Mouse (Mus musculus) CD4-positive, CD25-positive, alpha-beta regulatory T cell, adult 2 months (primary cell): ENCODE results near the gene Ugt1a2.

Experiments
- DNase-seq: peaks from one replicate; pipeline ENCODE4 v3.0.0-alpha.2; 2012; ENCODE audit warnings: low read depth, low spot score

The Ugt1a2 gene

DNA sequence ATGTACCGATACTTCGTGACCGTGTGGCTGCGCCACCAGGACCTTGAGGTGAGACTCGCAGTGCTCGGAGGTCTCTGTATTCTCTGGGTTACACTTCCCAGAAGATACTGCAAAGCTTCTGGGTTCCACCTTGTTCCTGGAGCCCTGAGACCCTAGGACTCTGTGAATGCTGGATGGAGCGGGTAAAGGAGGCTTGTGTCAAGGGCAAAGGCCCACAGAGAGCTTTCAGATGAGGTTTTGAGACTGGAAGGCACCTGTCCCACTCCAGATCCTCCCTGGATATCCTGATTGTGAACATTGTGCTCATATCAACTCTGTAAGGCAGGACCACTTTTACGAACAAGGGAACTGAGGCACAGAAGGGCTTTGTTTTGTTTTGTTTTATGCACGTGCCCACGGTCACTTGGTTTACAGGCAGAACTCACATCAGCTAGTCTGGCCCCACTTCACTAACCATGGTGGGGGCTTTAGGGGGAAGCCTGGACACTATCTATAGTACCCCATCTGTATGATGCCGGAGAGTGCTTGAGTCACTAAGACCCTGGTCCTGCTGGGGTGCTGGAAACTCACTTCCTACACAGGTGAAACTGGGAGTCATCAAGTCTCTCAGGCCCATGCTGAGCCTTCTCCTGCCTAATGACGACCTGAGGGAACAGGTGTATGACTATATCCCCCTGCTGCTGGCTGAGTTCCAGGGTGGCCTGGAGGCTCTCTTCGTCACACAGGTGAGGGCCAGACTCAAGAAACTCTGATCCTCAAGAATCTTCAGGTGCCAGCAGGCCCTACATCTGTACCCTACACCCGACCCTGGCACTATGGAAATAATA, 33.2 kb downstream of the Ugt1a2 start:
- no peak for DNase-seq

DNA sequence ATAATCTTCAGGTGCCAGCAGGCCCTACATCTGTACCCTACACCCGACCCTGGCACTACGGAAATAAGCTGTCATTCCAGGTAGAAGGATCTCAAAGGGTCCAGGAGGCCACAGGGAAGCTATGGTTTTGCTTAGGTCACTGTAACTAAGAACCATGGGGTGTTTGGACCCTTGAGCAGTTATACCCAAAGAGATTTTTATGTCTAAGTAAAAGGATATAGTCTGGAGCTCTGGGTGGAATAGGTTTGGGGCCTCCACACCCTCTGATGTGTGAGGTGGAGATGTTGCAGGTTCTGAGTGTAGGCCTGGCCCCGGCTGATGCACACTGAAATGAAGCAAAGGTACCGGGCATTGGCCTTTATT, 33.8 kb downstream of the Ugt1a2 start:
- no peak for DNase-seq

DNA sequence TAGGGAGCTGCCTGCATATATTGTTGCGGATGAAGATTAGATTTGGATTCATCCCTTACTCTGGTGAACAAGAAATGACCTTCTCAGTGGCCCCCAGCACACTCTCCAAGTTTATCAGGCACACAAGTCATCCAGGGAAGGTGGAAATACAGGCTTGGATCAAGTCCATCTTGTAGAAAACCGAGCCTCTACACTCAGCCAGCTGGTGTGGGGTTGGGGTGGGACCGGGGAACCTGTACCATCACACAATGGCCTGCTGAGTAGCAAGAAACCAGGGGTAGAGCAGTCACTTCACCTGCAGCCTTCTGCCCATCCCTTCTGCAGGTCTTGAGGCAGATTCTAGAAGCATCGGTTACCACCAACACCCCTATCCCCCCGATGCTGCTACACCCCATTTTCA, 34.2 kb downstream of the Ugt1a2 start:
- no peak for DNase-seq

DNA sequence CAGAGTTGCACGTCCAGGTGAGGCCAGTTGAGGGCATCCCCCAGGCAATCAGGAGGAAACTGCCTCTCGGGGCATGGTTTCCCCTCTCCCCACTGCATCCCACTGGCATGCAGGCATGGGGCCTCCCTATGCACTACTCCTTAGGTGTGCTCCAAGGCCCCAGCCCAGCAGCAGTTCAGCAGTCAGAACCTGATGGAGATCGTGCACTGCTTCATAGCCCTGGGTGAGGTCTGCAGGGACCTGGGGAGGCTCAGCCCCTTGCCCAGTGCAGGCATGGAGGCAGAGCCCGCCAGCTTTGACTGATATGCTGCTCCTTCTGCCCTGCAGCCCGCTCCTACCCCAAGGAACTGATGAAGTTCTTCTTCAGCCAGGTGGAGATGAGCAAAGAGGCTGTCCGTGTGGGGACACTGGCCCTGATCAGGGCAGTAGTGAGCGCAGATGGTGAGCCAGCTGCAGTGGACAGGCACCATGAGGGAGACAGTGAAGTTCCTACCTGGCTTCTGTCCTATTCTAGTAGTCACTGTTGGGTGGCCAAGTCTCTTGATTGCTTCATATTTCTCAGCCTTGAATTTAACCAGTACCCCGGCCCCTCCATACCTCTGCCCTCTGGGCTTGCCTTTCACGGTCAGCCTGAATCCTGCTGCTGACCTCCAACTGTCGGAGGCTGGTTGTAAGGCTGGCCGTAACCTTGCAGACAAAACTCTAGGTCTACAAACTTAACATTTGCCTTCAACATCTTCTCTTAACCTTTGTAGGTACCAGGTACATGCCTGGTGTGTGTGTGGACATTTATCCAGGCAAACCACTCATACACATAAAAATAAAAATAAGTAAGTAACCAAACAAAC, 34.9 kb downstream of the Ugt1a2 start:
- no peak for DNase-seq

DNA sequence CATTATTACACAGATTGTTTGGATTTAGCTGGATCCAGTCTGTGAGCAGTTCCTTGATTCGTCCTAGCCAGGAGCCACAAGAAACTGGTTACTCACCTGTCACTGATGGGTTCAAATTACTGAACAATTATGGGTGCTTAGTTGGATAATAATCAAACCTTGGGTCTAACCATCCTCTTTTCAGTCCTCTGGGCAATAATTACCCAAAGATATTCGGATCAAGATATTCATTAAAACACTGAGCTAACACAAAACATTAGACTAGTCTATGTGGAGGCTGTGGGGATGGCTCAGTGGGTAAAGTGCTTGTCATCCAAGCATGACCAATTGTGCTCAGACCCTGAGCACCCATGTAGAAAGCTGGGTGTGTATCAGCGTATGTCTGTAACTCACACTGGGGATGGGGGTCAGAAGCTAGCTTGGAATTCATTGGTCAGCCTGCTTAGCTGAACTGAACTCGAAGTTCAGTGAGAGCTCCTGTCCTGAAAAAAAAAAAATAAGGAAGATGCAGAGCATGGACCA, 35.6 kb downstream of the Ugt1a2 start:
- DNase-seq, result no peak

DNA sequence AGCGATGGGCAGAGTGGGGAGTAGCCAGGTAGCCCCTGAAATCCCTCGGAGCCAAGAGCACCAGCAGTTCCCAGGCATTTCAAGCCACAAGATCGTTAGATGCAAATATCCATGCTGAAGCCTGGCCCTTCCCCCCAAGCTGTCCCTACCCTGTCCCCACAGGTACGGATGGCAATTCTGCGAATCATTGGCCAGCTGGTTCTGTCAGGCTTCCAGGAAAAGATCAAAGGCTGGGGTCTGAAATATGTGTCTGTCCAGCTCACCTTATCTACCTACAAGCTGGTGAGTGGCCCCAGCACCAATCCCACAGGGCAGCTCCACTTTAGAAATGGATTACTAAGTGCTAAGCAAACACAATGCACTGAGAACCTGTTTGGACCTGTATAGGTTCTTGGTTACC, 36.9 kb downstream of the Ugt1a2 start:
- DNase-seq, result no peak

DNA sequence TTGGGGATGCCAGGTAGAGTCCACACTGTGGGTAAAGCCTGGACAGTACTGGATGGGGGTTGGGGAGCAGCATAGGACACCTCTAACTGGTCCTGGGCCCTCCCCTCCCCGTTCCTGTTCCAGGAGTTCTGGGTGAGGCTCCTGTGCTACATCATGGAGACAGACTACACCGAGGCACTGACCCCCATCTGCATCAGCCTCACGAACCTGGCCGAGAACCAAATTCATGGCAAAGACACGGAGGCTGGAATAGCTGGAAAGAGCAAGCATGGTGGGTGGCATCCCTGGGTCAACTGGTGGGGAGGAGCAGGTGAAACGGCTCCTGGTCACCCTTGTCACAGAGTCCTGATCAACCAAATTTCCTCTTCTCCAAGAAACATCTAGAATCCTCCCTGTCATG, 38.4 kb downstream of the Ugt1a2 start:
- DNase-seq, result no peak

DNA sequence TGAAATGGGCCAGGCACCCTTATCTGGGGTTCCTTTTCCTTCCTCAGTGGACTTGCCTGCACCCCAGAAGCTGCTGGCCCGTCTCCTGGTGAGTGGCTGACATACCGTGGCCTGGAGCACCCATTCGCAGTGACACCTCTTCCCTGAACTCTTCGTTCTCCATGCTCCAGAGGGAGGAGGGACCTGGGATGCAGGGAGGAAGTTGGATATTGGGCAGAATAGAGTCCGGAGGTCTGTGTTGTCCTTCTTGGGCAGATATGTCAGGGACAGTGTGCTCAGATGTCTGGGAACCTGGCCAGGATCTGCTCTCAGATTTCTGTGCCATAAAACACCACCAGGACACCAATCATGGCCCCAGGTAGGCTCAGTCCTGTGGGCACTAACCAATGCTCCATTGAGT, 39.7 kb downstream of the Ugt1a2 start:
- DNase-seq, result no peak

DNA sequence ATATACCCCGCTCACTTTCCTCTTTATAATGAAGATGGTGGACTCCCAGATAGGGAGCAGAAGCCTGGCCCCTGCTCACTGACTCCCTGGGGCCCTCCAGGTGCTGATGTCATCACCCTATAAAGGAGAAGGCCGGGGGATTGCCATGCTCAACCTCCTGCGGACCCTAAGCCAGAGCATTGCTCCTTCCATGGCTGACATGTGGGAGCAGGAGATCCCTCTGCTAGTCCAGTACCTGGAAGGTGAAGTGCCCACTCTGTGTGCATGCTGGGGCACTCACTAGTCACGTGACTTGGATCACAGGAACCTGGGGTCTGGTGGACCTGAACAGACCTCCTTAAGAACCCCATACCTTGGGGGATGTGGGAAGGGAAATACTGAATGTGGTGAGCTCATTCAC, 40.2 kb downstream of the Ugt1a2 start:
- DNase-seq, result no peak

DNA sequence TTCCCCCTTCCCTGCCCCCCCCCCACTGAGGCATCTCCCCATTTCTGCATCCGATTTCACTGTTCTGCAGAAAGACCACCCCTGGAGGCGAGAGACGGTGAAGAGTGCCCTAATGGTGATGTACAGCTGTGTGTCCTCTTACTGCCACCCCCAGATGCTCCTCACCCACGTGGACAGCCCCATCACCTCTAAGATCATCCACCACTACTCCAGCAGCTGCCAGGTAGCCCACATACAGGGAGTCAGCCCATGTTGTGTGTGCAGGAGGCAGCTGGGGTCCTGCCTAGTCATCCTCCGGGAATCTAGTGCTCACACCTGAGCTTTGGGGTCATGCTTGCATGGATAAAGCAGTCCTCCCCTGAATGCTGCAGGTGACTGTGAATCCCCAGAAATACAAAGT, 43.5 kb downstream of the Ugt1a2 start:
- DNase-seq, result no peak

DNA sequence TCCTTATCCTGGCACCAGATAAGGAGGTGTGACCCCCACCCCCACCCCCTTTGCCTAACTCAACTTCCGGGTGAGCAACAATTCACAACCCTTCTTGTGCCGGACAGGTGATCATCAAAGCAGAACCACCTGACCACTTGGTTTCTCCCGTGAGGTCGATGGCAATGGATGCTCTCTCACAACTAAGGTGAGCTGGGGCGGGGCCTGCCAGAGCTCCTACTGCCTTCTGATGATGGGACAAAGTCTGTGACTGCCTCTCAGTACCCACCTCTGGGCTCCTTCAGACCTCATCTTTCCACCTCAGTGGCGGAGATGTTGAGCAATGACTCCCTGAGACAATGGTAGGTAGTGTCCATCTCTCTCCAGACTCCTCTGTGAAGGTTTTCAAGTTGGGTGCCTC, 45.5 kb downstream of the Ugt1a2 start:
- DNase-seq, result no peak

DNA sequence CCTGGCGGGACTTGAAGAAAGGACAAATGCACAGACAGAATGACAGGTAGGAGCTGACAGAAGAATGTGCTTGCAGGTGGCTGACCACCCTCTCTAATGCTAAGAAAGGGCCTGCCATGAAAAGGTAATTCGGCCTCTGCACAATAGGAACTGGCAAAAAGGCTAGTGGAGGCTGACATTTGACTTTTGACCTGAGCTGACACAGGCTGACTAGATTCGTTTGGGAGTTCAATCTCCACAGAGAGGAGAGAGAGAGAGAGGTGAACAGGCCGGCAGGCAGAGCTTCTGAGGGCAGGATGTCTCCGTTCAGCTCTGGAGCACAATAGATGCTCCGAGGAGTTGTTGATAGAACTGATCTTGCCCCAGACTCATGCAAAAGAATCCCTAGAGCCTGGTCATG, 46.0 kb downstream of the Ugt1a2 start:
- DNase-seq, result no peak

DNA sequence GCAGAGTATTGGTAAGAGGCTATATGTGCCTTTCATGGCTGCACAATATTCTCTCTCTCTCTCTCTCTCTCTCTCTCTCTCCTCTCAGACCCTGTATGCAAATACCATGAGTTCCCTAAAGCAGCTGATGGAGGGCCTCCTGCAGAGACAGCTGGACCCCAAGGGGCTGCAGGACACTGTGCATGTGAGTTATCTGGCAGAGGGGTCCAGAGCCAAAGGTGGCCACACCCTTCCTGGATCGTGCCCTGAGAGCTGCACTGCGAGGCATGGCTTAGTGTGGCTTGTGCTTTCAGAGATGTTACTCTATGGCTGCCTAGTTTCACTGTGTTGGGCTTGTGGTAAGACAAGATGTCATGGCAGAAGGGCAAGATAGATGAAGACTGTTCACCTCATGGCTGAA, 47.3 kb downstream of the Ugt1a2 start:
- DNase-seq, result no peak

DNA sequence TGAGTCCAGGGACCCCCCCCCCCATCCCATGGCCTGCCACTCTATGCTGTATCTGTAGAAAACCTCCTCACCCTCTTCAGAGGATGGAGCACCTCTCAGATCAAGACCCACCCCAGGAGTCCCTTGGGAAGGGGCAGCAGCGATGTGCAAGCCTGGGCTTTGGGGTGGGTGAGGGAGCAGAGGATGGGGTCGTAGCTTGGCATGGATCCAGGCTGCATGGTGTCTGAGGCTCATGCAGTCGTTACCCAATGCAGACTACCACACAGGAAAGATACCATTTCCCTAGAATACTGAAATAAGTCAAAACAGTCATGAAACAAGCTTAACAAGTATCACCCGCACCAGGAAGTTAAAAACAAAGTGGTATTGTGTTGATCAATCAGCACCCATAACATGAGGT, 48.3 kb downstream of the Ugt1a2 start:
- DNase-seq, result no peak

DNA sequence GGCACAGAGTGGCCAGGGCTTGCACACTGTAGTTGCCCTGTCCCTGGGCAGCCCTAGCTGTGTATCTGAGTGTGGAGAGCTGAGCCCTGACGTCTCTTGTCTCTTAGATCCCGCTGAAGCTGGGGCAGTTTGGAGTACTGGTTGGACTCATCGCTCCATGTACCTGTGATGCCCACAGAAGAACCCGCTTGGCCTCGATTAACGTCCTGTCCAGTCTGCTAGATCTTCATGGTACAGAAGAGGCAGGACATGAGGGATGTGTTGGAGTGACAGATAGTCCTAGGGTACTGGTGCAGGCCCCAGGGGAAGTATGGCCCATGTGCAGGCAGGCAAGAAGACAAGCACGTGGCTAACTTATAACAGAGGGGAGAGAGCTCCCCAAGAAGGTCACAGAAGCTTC, 49.2 kb downstream of the Ugt1a2 start:
- no peak for DNase-seq

DNA sequence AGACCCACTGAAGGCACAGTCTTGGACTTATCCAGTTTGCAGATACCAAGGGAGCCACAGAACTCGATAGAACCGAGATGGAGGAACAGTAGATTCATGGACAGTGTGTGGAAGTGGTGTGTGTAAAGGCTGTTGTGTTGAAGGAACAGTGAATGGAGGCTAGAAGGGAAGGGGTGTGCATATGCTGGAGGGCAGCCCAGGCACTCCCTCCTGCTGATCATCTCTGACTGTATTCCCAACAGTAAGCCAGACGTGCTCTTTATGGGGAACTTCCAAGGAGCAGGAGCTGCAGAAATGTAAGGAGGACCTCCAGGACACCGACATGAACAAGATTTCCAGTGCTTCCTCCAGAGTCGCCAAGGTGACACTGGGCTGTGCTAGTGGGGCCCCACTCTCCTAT, 49.6 kb downstream of the Ugt1a2 start:
- no peak for DNase-seq

DNA sequence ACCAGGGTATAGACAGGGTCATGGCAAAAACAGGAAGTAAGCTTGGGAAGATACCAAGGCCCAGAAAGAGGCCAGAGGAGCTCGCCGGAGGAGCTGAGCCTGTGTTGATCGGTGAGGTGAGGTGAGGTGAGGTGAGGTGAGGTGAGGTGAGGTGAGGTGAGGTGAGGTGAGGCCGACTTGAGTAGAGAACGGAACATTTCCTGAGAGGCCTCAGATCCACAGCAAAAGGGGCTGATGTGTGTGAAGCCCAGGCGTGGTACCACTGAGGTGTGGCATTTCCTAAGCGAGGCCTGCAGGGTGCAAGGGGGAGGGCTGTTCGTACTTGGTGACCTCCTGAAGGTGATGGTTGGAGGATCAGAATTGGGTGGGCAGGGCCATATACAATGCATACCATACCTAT, 52.7 kb downstream of the Ugt1a2 start:
- DNase-seq, result no peak

DNA sequence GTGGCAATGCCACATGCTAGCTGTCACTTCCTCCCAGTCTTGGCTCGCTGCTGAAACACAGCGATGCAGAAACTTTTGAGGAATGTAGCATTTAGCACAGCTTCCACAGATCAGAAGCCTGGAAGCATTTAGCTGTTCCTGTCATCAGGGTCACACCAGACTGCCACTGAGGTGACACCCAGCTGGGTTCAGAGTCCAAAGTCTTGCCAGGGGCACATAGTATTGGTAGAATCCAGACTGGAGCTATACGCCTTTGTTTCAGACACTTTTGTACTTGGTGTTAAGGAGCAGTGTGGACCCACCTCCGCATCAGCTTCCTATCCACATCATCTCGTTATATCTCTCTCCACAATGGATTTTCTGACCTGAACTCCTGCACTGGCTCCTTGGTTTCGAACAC, 53.1 kb downstream of the Ugt1a2 start:
- DNase-seq, result no peak

DNA sequence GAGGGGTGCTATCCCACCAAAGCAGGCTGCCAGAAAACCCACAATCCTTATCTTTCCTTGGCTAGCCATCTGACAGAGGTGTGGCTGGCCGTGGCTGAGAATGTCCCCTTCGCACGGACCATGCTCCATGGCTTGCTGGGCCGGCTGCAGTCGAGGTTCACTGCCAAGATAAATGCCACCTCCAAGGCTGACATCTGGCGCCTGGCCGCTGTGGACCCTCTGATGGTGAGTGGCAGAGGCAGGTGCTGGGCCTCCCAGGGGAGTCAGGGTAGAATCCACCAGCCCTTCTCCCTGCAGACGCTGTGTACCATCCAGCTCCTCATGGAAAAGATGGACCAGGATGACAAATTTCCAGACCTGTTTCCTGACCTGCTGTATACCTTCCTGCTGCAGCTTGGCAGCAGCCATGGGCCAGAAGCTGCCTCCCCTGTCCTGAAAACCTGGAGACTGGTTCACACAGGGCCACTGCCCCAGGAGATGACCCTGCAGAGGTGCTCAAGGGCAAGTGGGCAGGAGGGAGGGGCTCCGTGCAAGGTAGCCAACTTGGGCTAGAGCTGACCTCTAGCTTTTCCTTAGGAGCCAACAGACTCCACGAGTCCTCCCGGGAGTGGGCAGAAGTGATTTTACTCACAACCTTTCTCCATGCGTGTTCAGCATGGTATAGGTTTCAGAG, 54.5 kb downstream of the Ugt1a2 start:
- DNase-seq, result no peak

DNA sequence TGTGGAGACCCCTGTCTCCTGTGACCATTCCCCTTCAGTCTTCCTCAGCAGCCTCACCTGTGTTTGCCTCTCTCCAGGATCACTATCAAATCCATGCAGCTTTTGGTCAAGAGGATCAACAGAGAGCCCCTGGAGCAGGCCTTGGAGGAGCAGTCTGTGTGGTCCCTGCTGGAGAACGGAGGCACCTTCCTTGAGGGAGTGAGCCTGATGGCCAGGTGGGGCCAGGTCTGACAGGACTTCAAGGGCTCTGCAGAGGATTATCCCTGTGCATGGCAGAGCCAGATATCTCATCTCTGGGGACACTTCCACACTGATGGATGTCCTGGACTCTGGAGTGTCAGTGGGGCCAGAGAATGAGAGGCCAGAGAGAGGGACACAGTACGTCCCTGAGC, 55.1 kb downstream of the Ugt1a2 start:
- no peak for DNase-seq

DNA sequence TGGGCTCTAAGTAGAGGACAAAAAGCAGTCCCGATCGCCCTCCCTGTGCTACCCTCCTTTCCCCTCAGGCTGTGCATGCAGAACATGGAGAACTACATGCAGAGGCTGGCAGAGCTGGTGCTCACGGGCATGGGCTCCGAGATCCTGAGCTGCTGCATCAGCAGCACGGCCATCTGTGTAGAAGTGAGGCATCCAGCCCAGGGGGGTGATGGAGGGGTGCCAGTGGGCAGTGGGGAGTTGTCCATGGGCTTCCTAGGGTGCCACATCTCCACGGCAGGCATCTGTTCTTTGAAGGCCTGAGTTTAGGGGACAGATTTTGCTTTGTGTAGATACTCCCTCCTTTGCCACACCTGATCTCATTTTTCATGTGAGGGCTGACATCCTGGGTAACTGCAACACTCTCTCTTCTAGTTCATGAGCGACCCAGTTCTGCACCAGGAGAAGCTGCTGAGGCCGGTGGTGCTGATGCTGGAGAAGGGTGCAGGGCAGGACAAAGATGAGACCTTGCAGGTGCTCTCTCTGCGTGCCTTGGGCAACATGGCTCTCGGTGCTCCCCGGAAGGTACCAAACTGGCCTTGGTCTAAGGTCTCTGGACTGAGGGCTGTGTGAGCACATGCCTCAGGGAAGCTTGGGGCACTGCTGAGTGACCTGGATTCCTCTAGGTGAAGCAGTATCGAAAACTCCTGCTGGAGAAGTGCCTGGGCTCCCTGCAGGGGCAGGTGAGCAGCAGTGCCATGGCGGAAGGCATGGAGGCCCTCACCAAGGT, 55.8 kb downstream of the Ugt1a2 start:
- DNase-seq, result no peak
